Mouse (Mus musculus) hindbrain, postnatal 0 days (tissue): ENCODE results near the gene Zxdb. TPM values are rescaled to one million over a fixed set of nuclear protein-coding genes. Genes with fewer than 3 reads are reported as not detected.

Experiments used
- ATAC-seq: fragments of 200-750 bp; cut with Nextera tagmentation; 2 replicates; pipeline ENCODE4 v1.8.0; 2017; ENCODE audit warnings: mild to moderate bottlenecking, moderate TSS enrichment, moderate library complexity
- DNase-seq: peaks from one replicate; pipeline ENCODE4 v3.0.0-alpha.2; 2015; ENCODE audit warnings: low spot score
- H3K27ac ChIP-seq: fragments of 300-500 bp; sonication (generic); 2 replicates; pipeline ENCODE4 v1.5.1; 2014; ENCODE audit warnings: mild to moderate bottlenecking
- H3K27me3 ChIP-seq: fragments of 300-500 bp; sonication (generic); 2 replicates; pipeline ENCODE4 v1.6.1; 2014; ENCODE audit warnings: low read length, mixed read lengths; ENCODE audit not compliant: insufficient read depth
- H3K36me3 ChIP-seq: fragments of 300-500 bp; sonication (generic); 2 replicates; pipeline ENCODE4 v1.6.1; 2014; ENCODE audit warnings: low read length, mixed read lengths; ENCODE audit not compliant: insufficient read depth
- H3K4me1 ChIP-seq: fragments of 300-500 bp; sonication (generic); 2 replicates; pipeline ENCODE4 v1.6.1; 2014; ENCODE audit warnings: antibody characterized with exemption, low read length, mixed read lengths; ENCODE audit not compliant: insufficient read depth
- H3K4me2 ChIP-seq: fragments of 300-500 bp; sonication (generic); 2 replicates; pipeline ENCODE4 v1.6.1; 2014; ENCODE audit warnings: low read depth, mild to moderate bottlenecking, low read length, moderate library complexity, mixed read lengths
- H3K4me3 ChIP-seq: fragments of 300-500 bp; sonication (generic); 2 replicates; pipeline ENCODE4 v1.5.1; 2014; ENCODE audit warnings: low read length
- H3K9ac ChIP-seq: fragments of 300-500 bp; sonication (generic); replicated peaks from 2 replicates; pipeline ENCODE4 v1.6.1; 2014; ENCODE audit warnings: mild to moderate bottlenecking, low read length, moderate library complexity, mixed read lengths
- H3K9me3 ChIP-seq: fragments of 300-500 bp; sonication (generic); 2 replicates; pipeline ENCODE4 v1.6.1; 2016; ENCODE audit warnings: low read length, mixed read lengths
- CTCF ChIP-seq: IDR thresholded peaks from 2 replicates; pipeline ENCODE4 v1.5.1; 2016; ENCODE audit warnings: antibody characterized with exemption, control low read depth, low read depth
- WGBS: fragments of 180-500 bp; shearing (Covaris S2); extraction: QIAGEN DNeasy Blood & Tissue Kit; methylation state at CpG from one replicate; pipeline ENCODE4 v1.1.7; 2014; 5-methylcytosine and 5-hydroxymethylcytosine counted together
- polyA plus RNA-seq: library from polyadenylated mRNA; unstranded; fragments of >200 nt; fragmentation: Nextera tagmentation; extraction: Ambion mirVana; gene quantifications from 2 replicates; pipeline ENCODE4 v1.2.1, GENCODE M21; 2015
- total RNA-seq: library from RNA; depleted of rRNA; stranded (reverse); fragments of >200 nt; gene quantifications from 2 replicates; pipeline ENCODE4 v1.2.3, GENCODE M21; 2014; rRNA removed

Gene Zxdb
- total and polyA plus RNA-seq, 2 experiments from 2014 or later, result 1.6 to 24.7 TPM

DNA sequence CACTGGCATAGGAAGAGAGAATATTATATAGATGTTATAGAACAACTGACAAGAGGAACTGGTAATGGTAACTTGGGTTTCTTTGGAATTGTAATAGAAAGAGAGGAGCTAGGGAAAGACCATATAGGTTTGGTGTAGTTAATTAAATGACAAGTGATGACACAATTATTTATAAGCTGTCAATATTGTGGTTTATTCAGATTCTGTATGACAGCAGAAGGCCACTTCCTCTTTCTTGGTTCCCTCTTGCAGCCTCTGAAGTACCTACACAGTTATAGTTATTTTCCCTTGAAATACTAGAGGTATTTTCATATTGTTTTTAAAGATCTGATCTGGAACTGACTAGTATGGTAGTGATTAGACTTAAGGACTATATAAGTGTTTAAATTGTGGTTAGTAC lies 7.2 kb downstream of the Zxdb start:
- DNase-seq, result no peak
- H3K9ac ChIP-seq, result no peak overlapping the region
- TF ChIP-seq CTCF, result no peak
- H3K27me3 ChIP-seq, result no peaks in the 10 kb centered on the region
- no peak overlapping the region for H3K27ac ChIP-seq
- no peak overlapping the region for H3K4me2 ChIP-seq
- H3K4me3 ChIP-seq, result no peak overlapping the region
- H3K9me3 ChIP-seq, result no peaks in the 10 kb centered on the region
- no peaks in the 10 kb centered on the region for H3K4me1 ChIP-seq
- no peaks in the 10 kb centered on the region for H3K36me3 ChIP-seq
- ATAC-seq, result no peak

DNA sequence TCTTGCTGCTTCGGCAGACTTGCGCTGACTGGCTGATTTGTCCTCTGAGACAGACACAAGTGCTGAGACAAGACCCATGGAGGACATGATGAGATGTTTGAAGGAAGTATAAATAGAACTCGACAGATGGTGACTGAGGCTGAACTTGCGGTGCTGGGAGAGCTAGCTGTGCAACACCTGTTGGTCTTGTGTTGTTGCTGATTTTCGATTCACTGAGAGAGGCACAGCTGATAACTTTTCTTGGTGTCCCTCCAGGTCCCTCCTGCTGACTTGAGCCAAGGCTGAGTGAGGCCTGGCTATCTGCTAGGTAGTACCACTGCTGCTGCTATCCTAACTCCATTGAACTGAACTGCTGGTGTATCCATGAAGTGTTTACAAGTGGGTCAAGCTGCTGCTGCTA lies 29.4 kb downstream of the Zxdb start:
- 79% methylated on average over 5 of the region's 5 CpGs for WGBS
- ATAC-seq (no peak), DNase-seq (no peak)
- Histone ChIP-seq H3K9me3 (no peaks in the 10 kb centered on the region), H3K4me3 (no peak overlapping the region), H3K27ac (no peak overlapping the region), H3K27me3 (no peaks in the 10 kb centered on the region), H3K36me3 (no peaks in the 10 kb centered on the region), H3K4me2 (no peak overlapping the region), H3K9ac (no peak overlapping the region), H3K4me1 (no peaks in the 10 kb centered on the region)
- no peak for TF ChIP-seq CTCF

DNA sequence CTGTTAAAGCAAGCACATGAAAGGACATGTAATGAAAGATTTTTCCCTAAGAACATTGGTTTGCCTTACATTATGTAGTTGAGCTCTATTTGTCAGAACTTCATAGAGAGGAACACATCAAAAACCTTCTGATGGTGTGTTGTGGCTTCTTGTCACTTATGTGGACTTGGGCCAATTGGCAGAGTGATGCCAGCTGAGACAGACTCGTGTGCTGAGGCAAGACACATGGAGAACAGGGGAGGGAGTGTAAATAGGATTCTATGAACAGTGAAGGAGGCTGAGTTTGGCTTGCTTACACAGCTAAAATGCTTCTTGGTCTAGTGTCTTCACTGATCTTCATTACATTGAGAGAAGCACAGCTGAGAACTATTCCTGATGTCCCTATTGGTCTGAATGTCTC lies 35.6 kb downstream of the Zxdb start:
- no peak overlapping the region for H3K27ac ChIP-seq
- H3K4me3 ChIP-seq, result no peak overlapping the region
- no peak for TF ChIP-seq CTCF
- no peaks in the 10 kb centered on the region for H3K27me3 ChIP-seq
- no peaks in the 10 kb centered on the region for H3K9me3 ChIP-seq
- 22% methylated on average over 1 of the region's 1 CpGs for WGBS
- DNase-seq (no peak), ATAC-seq (no peak)
- no peaks in the 10 kb centered on the region for H3K36me3 ChIP-seq
- H3K4me2 ChIP-seq, result no peak overlapping the region
- H3K4me1 ChIP-seq, result no peaks in the 10 kb centered on the region
- no peak overlapping the region for H3K9ac ChIP-seq

DNA sequence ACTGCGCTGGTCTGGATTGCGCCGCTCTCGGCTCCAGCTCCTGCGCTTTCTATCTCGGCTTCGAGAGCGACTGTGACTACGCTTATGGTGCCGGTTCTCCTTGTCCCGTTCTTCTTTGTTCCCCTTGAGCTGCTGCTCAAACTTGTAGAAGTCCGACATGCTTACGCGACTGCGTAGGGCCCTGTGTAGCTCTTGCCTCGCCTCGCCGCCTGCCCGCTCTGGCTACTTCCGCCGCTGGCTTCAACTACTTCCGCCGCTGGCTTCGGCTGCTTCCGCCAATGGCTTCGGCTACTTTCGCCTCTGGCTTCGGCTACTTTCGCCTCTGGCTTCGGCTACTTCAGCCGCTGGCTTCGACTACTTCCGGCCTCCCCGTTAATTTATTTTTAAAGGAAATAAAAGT lies 49.5 kb downstream of the Zxdb start:
- ATAC-seq, result no peak
- H3K4me2 ChIP-seq, result no peak overlapping the region
- no peaks in the 10 kb centered on the region for H3K36me3 ChIP-seq

More for the DNA sequence above, 49.5 kb downstream of the Zxdb start:
- TF ChIP-seq CTCF, result no peak
- H3K4me1 ChIP-seq, result no peaks in the 10 kb centered on the region
- H3K27me3 ChIP-seq, result no peaks in the 10 kb centered on the region
- no peak overlapping the region for H3K4me3 ChIP-seq
- 96% methylated on average over 34 of the region's 34 CpGs for WGBS
- H3K27ac ChIP-seq, result no peak overlapping the region
- 0 out of 2 replicates have a peak, but pooled peaks cover 3% of the 10 kb centered on the region for H3K9me3 ChIP-seq
- DNase-seq, result no peak
- no peak overlapping the region for H3K9ac ChIP-seq

Other genes with a start within 250 kb of the Zxdb start
- gene Maged1, start 182.4 kb upstream of the Zxdb start, total RNA-seq, result 1,122 and 1,196 TPM in 2 replicates
- gene Maged1, start 182.4 kb upstream of the Zxdb start, polyA plus RNA-seq, result 768 and 814 TPM in 2 replicates
- gene Gspt2, start 88.5 kb upstream of the Zxdb start, total RNA-seq, result 11.1 and 12.2 TPM in 2 replicates
- 21.6 and 22.2 TPM in 2 replicates for gene Gspt2, start 88.5 kb upstream of the Zxdb start, polyA plus RNA-seq